Mouse (Mus musculus): ENCODE measurements around the gene Ctbs. TPM values are rescaled to one million over a fixed set of nuclear protein-coding genes. Genes with fewer than 3 reads are reported as not detected.

Gene Ctbs
- polyA plus RNA-seq, 1 experiment from 2014 or later = 14.6 TPM

GRCm38 (mm10) chr3:146448372-146448771, 1.2 kb upstream of the Ctbs start:
- H3K27ac ChIP-seq (ENCODE audit: low read length) = no peak overlapping the region
- WGBS = 85% methylated on average over 10 of the region's 10 CpGs

DNA sequence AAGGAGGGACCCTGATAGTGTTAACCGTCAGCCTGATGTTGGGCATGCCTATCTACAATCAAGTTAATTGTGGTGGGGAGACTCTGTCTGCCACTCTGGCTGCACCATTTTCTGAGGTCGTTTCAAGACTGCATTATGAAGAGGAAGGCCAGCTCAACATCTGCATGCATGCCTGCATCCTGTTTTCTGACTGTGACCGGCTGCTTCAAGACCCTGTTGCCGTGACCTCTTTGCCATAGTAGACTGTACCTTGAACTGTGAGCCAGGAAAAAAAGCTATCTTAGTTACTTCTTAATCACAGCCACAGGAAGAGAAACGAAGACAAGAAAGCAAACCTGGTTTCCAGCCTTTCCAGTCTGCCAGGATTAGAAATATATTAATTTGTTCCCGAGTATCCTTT, 626 bp upstream of the Ctbs start:
- Histone ChIP-seq H3K27ac (ENCODE audit: low read length) (no peak overlapping the region), H3K36me3 (ENCODE audit: control insufficient read depth, insufficient read depth, low read length) (no peaks in the 10 kb centered on the region), H3K27me3 (ENCODE audit: control insufficient read depth, insufficient read depth, low read length) (no peaks in the 10 kb centered on the region), H3K4me2 (replicated peaks; ENCODE audit: low read depth, low read length) (no peak overlapping the region), H3K4me1 (ENCODE audit: control insufficient read depth, insufficient read depth, low read length) (no peaks in the 10 kb centered on the region), H3K9me3 (ENCODE audit: control insufficient read depth, low read depth, low read length) (no peaks in the 10 kb centered on the region), H3K9ac (replicated peaks; ENCODE audit: low read depth, low read length) (no peak overlapping the region), H3K4me3 (ENCODE audit: low read depth, low read length) (no peak overlapping the region)
- WGBS = 74% methylated on average over 6 of the region's 6 CpGs
- ATAC-seq (ENCODE audit: insufficient number of reproducible peaks, insufficient read depth, low FRiP score, low read depth) = no peak

More at GRCm38 (mm10) chr3:146448372-146448771, 1.2 kb upstream of the Ctbs start:
- H3K36me3 ChIP-seq (ENCODE audit: control insufficient read depth, insufficient read depth, low read length) = no peaks in the 10 kb centered on the region
- H3K27me3 ChIP-seq (ENCODE audit: control insufficient read depth, insufficient read depth, low read length) = no peaks in the 10 kb centered on the region
- H3K9ac ChIP-seq (replicated peaks; ENCODE audit: low read depth, low read length) = no peak overlapping the region
- H3K4me3 ChIP-seq (ENCODE audit: low read depth, low read length) = no peak overlapping the region
- H3K4me2 ChIP-seq (replicated peaks; ENCODE audit: low read depth, low read length) = no peak overlapping the region
- no peak for ATAC-seq (ENCODE audit: insufficient number of reproducible peaks, insufficient read depth, low FRiP score, low read depth)
- H3K9me3 ChIP-seq (ENCODE audit: control insufficient read depth, low read depth, low read length) = no peaks in the 10 kb centered on the region
- no peaks in the 10 kb centered on the region for H3K4me1 ChIP-seq (ENCODE audit: control insufficient read depth, insufficient read depth, low read length)

- Histone ChIP-seq H3K4me2 (replicated peaks; ENCODE audit: low read depth, low read length) (peak overlapping the region; percentile 51), H3K27me3 (ENCODE audit: control insufficient read depth, insufficient read depth, low read length) (no peaks in the 10 kb centered on the region), H3K4me1 (ENCODE audit: control insufficient read depth, insufficient read depth, low read length) (no peaks in the 10 kb centered on the region), H3K27ac (ENCODE audit: low read length) (peak overlapping the region; percentile 73), H3K9ac (replicated peaks; ENCODE audit: low read depth, low read length) (peak overlapping the region; percentile 41), H3K36me3 (ENCODE audit: control insufficient read depth, insufficient read depth, low read length) (no peaks in the 10 kb centered on the region), H3K4me3 (ENCODE audit: low read depth, low read length) (peak overlapping the region; percentile 49), H3K9me3 (ENCODE audit: control insufficient read depth, low read depth, low read length) (no peaks in the 10 kb centered on the region)
- peak; percentile 100 for ATAC-seq (ENCODE audit: insufficient number of reproducible peaks, insufficient read depth, low FRiP score, low read depth)
- under 1% methylated on average over 29 of the region's 29 CpGs for WGBS
These were observed 811 bp downstream of the Ctbs start for GRCm38 (mm10) chr3:146450371-146450841.

DNA sequence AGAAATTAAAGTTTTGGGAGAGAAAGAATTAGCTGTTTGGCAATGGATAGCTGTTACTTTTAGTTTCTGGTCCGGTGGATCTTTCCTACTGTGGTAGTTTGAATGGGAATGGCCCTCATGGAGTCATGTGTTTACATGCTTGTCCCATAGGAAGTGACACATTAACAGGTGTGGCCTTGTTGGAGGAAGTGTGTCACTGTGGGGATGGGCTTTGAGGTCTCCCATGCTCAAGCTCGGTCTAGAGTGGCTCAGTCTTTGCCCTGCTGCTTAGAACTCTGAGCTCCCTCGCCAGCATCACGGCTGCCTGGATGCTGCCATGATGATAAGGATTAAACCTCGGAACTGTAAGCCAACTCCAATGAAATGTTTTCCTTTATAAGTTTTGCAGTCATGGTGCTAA, 1.8 kb downstream of the Ctbs start:
- Histone ChIP-seq H3K36me3 (ENCODE audit: control insufficient read depth, insufficient read depth, low read length) (no peaks in the 10 kb centered on the region), H3K9ac (replicated peaks; ENCODE audit: low read depth, low read length) (no peak overlapping the region), H3K9me3 (ENCODE audit: control insufficient read depth, low read depth, low read length) (no peaks in the 10 kb centered on the region), H3K4me1 (ENCODE audit: control insufficient read depth, insufficient read depth, low read length) (no peaks in the 10 kb centered on the region), H3K4me3 (ENCODE audit: low read depth, low read length) (peak overlapping the region; percentile 49; the same call in 1 of the 2 replicates), H3K27me3 (ENCODE audit: control insufficient read depth, insufficient read depth, low read length) (no peaks in the 10 kb centered on the region), H3K27ac (ENCODE audit: low read length) (no peak overlapping the region), H3K4me2 (replicated peaks; ENCODE audit: low read depth, low read length) (peak overlapping the region; percentile 51; the same call in 1 of the 2 replicates)
- ATAC-seq (ENCODE audit: insufficient number of reproducible peaks, insufficient read depth, low FRiP score, low read depth) = no peak
- 88% methylated on average over 5 of the region's 5 CpGs for WGBS

- no peak for ATAC-seq (ENCODE audit: insufficient number of reproducible peaks, insufficient read depth, low FRiP score, low read depth)
- no peak overlapping the region for H3K4me2 ChIP-seq (replicated peaks; ENCODE audit: low read depth, low read length)
- 62% methylated on average over 2 of the region's 2 CpGs for WGBS
These were observed 13.3 kb downstream of the Ctbs start for GRCm38 (mm10) chr3:146462939-146463338.

DNA sequence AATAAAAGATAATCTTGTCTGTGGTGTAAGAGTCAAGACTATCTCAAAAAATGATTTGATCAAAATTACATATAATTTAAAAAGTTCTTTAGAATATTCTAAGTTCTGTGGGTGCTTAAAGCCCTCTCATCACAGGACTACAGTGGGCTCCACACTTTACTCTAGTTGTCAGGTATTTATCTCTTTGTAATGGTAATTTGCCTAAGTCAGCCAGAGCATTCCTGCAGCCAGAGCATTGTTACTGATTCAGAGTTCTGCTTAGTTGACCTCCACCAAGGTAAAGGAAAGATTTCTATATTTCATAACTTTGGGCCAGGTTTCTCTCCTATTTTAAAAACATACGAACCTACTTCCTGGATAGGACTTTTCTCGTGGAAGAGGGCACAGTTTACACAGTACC, 19.6 kb downstream of the Ctbs start:
- no peak for ATAC-seq (ENCODE audit: insufficient number of reproducible peaks, insufficient read depth, low FRiP score, low read depth)
- Histone ChIP-seq H3K27ac (ENCODE audit: low read length) (no peak overlapping the region), H3K36me3 (ENCODE audit: control insufficient read depth, insufficient read depth, low read length) (no peaks in the 10 kb centered on the region), H3K4me2 (replicated peaks; ENCODE audit: low read depth, low read length) (no peak overlapping the region), H3K9me3 (ENCODE audit: control insufficient read depth, low read depth, low read length) (no peaks in the 10 kb centered on the region), H3K4me3 (ENCODE audit: low read depth, low read length) (no peak overlapping the region), H3K4me1 (ENCODE audit: control insufficient read depth, insufficient read depth, low read length) (no peaks in the 10 kb centered on the region), H3K9ac (replicated peaks; ENCODE audit: low read depth, low read length) (no peak overlapping the region), H3K27me3 (ENCODE audit: control insufficient read depth, insufficient read depth, low read length) (no peaks in the 10 kb centered on the region)
- WGBS = 56% methylated on average over 2 of the region's 2 CpGs

More at GRCm38 (mm10) chr3:146462939-146463338, 13.3 kb downstream of the Ctbs start:
- Histone ChIP-seq H3K4me1 (ENCODE audit: control insufficient read depth, insufficient read depth, low read length) (no peaks in the 10 kb centered on the region), H3K9ac (replicated peaks; ENCODE audit: low read depth, low read length) (no peak overlapping the region), H3K36me3 (ENCODE audit: control insufficient read depth, insufficient read depth, low read length) (no peaks in the 10 kb centered on the region), H3K9me3 (ENCODE audit: control insufficient read depth, low read depth, low read length) (no peaks in the 10 kb centered on the region), H3K27ac (ENCODE audit: low read length) (no peak overlapping the region), H3K4me3 (ENCODE audit: low read depth, low read length) (no peak overlapping the region), H3K27me3 (ENCODE audit: control insufficient read depth, insufficient read depth, low read length) (no peaks in the 10 kb centered on the region)

DNA sequence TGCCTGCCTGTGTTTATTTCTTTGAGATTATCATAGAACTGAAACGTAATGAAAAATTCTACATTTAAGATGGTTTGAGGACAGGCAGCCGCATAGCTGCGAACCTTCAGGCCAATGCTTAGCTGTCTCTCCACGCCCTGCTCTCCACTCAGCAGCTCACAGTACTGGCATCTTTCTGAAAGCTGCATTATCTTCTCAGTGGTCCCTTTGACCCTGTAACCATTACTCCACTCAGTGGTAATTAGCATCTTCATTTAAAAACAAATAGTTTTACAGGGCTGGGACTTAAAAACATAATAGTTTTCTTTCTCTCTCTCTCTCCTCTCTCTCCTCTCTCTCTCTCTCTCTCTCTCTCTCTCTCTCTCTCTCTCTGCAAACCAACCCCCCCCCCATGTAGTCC, 23.1 kb downstream of the Ctbs start:
- no peaks in the 10 kb centered on the region for H3K36me3 ChIP-seq (ENCODE audit: control insufficient read depth, insufficient read depth, low read length)
- ATAC-seq (ENCODE audit: insufficient number of reproducible peaks, insufficient read depth, low FRiP score, low read depth) = no peak
- H3K9ac ChIP-seq (replicated peaks; ENCODE audit: low read depth, low read length) = no peak overlapping the region
- H3K4me1 ChIP-seq (ENCODE audit: control insufficient read depth, insufficient read depth, low read length) = no peaks in the 10 kb centered on the region
- H3K27ac ChIP-seq (ENCODE audit: low read length) = no peak overlapping the region
- WGBS = 53% methylated on average over 4 of the region's 4 CpGs
- no peak overlapping the region for H3K4me2 ChIP-seq (replicated peaks; ENCODE audit: low read depth, low read length)
- H3K27me3 ChIP-seq (ENCODE audit: control insufficient read depth, insufficient read depth, low read length) = no peaks in the 10 kb centered on the region
- no peaks in the 10 kb centered on the region for H3K9me3 ChIP-seq (ENCODE audit: control insufficient read depth, low read depth, low read length)
- no peak overlapping the region for H3K4me3 ChIP-seq (ENCODE audit: low read depth, low read length)

DNA sequence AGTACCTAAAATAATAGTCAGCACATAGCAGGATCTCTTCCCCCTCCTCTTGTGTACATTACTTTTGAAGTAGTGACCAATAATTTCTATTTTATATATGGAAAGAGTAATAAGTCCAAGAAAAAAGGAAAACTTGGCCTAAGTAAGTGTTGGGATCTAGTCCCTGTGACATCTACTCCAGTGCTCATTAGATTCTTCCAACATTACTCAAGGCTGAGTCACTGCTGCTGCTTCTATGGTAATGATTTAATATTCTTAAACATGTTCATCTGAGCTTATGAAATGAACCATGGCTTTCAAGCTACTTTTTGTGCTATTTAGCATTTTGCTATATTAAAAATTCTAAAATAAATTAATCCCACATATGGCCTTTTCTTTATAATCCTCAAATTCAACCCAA, 24.1 kb downstream of the Ctbs start:
- H3K27ac ChIP-seq (ENCODE audit: low read length) = no peak overlapping the region
- no peaks in the 10 kb centered on the region for H3K9me3 ChIP-seq (ENCODE audit: control insufficient read depth, low read depth, low read length)
- H3K4me1 ChIP-seq (ENCODE audit: control insufficient read depth, insufficient read depth, low read length) = no peaks in the 10 kb centered on the region
- H3K36me3 ChIP-seq (ENCODE audit: control insufficient read depth, insufficient read depth, low read length) = no peaks in the 10 kb centered on the region
- H3K4me2 ChIP-seq (replicated peaks; ENCODE audit: low read depth, low read length) = no peak overlapping the region
- H3K4me3 ChIP-seq (ENCODE audit: low read depth, low read length) = no peak overlapping the region
- ATAC-seq (ENCODE audit: insufficient number of reproducible peaks, insufficient read depth, low FRiP score, low read depth) = no peak
- H3K9ac ChIP-seq (replicated peaks; ENCODE audit: low read depth, low read length) = no peak overlapping the region
- no peaks in the 10 kb centered on the region for H3K27me3 ChIP-seq (ENCODE audit: control insufficient read depth, insufficient read depth, low read length)

DNA sequence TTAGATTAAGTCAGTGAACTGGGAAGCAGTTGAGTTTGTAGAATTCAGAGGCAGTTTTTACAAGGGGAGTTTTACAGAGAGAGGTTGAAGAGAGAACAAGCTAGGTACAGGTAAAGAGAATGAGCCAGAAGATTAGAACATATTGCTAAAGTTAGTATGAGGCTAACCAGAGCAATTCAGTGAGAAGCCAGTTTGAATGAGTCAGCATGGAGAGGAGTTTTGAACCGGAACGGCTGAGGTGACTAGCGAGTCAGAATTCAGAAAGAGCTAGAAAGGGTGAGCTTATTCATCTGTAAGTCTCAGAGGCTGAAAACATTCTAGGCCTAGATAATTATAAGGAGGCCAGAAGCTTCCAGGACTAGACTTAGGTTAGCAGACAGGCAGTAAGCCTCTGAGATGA, 24.8 kb downstream of the Ctbs start:
- Histone ChIP-seq H3K4me3 (ENCODE audit: low read depth, low read length) (no peak overlapping the region), H3K9ac (replicated peaks; ENCODE audit: low read depth, low read length) (no peak overlapping the region), H3K4me2 (replicated peaks; ENCODE audit: low read depth, low read length) (no peak overlapping the region), H3K27me3 (ENCODE audit: control insufficient read depth, insufficient read depth, low read length) (no peaks in the 10 kb centered on the region), H3K36me3 (ENCODE audit: control insufficient read depth, insufficient read depth, low read length) (no peaks in the 10 kb centered on the region), H3K9me3 (ENCODE audit: control insufficient read depth, low read depth, low read length) (no peaks in the 10 kb centered on the region), H3K27ac (ENCODE audit: low read length) (no peak overlapping the region), H3K4me1 (ENCODE audit: control insufficient read depth, insufficient read depth, low read length) (no peaks in the 10 kb centered on the region)
- no peak for ATAC-seq (ENCODE audit: insufficient number of reproducible peaks, insufficient read depth, low FRiP score, low read depth)
- WGBS = 94% methylated on average over 3 of the region's 3 CpGs
